Mouse (Mus musculus): Measurements from ENCODE around the gene Zfp560.
A peak's percentile ranks its signal among the peaks of the same experiment; 100 is the strongest.

GRCm38 (mm10) chr9:20384532-20385342 is at the start of gene Zfp560:
- TF ChIP-seq CTCF (IDR thresholded peaks at IDR 0.05; ENCODE audit: borderline replicate concordance, control insufficient read depth, extremely low read depth, insufficient read depth, low read length, poor library complexity) = peak; percentile 86
- TF ChIP-seq POLR2A (IDR thresholded peaks at IDR 0.05; ENCODE audit: control insufficient read depth, extremely low read depth, insufficient read depth, low read length, poor library complexity) = peak; percentile 64; the same call in 1 of the 2 replicates
